Mouse (Mus musculus): ENCODE measurements around the gene Col9a1.
A peak's percentile ranks its signal among the peaks of the same experiment; 100 is the strongest.

The Col9a1 gene

GRCm38 (mm10) chr1:24177224-24177851 lies at the start of gene Col9a1:
Gene Col9a1, plus strand, starts transcription at chr1:24177610.
- no peak for DNase-seq (ENCODE audit: low read depth)

GRCm38 (mm10) chr1:24127866-24128265 lies 49.5 kb upstream of the Col9a1 start:
- no peak for DNase-seq (ENCODE audit: low read depth)

- no peak for DNase-seq (ENCODE audit: low read depth)
Measured at GRCm38 (mm10) chr1:24133853-24134252, 43.6 kb upstream of the Col9a1 start.

GRCm38 (mm10) chr1:24134792-24135191 lies 42.6 kb upstream of the Col9a1 start:
- peak; percentile 66 for DNase-seq (ENCODE audit: low read depth)

- peak; percentile 68 for DNase-seq (ENCODE audit: low read depth)
Measured at GRCm38 (mm10) chr1:24137133-24137532, 40.3 kb upstream of the Col9a1 start.

GRCm38 (mm10) chr1:24140555-24140954 lies 36.9 kb upstream of the Col9a1 start:
- no peak for DNase-seq (ENCODE audit: low read depth)

GRCm38 (mm10) chr1:24143504-24143903 lies 33.9 kb upstream of the Col9a1 start:
- no peak for DNase-seq (ENCODE audit: low read depth)

GRCm38 (mm10) chr1:24157751-24158150 lies 19.7 kb upstream of the Col9a1 start:
- DNase-seq (ENCODE audit: low read depth), result no peak

- no peak for DNase-seq (ENCODE audit: low read depth)
Measured at GRCm38 (mm10) chr1:24169410-24169809, 8.0 kb upstream of the Col9a1 start.

GRCm38 (mm10) chr1:24171205-24171866 lies 6.1 kb upstream of the Col9a1 start:
- DNase-seq (ENCODE audit: low read depth), result peak; percentile 85

- DNase-seq (ENCODE audit: low read depth), result no peak
Measured at GRCm38 (mm10) chr1:24171898-24172297, 5.5 kb upstream of the Col9a1 start.

- no peak for DNase-seq (ENCODE audit: low read depth)
Measured at GRCm38 (mm10) chr1:24172656-24173055, 4.8 kb upstream of the Col9a1 start.

GRCm38 (mm10) chr1:24175761-24176160 lies 1.6 kb upstream of the Col9a1 start:
- DNase-seq (ENCODE audit: low read depth), result no peak

- DNase-seq (ENCODE audit: low read depth), result peak; percentile 60
Measured at GRCm38 (mm10) chr1:24179856-24180255, 2.4 kb downstream of the Col9a1 start.

- no peak for DNase-seq (ENCODE audit: low read depth)
Measured at GRCm38 (mm10) chr1:24184981-24185380, 7.6 kb downstream of the Col9a1 start.

- DNase-seq (ENCODE audit: low read depth), result peak; percentile 33
Measured at GRCm38 (mm10) chr1:24186964-24187363, 9.6 kb downstream of the Col9a1 start.

- DNase-seq (ENCODE audit: low read depth), result no peak
Measured at GRCm38 (mm10) chr1:24191668-24192067, 14.3 kb downstream of the Col9a1 start.

- DNase-seq (ENCODE audit: low read depth), result no peak
Measured at GRCm38 (mm10) chr1:24194111-24194510, 16.7 kb downstream of the Col9a1 start.

- DNase-seq (ENCODE audit: low read depth), result no peak
Measured at GRCm38 (mm10) chr1:24195070-24195840, 17.8 kb downstream of the Col9a1 start.

GRCm38 (mm10) chr1:24195951-24196517 lies 18.6 kb downstream of the Col9a1 start:
- DNase-seq (ENCODE audit: low read depth), result no peak

- no peak for DNase-seq (ENCODE audit: low read depth)
Measured at GRCm38 (mm10) chr1:24211621-24212385, 34.4 kb downstream of the Col9a1 start.

- DNase-seq (ENCODE audit: low read depth), result no peak
Measured at GRCm38 (mm10) chr1:24219041-24219440, 41.6 kb downstream of the Col9a1 start.
